Mouse (Mus musculus): Measurements from ENCODE around the gene Evi5.
A peak's percentile ranks its signal among the peaks of the same experiment; 100 is the strongest.
"Not testable (repeated sequence)": the region's sequence is repeated elsewhere in the genome, so short reads cannot be mapped to it uniquely, and the experiment has no call there.

Evi5 gene

GRCm38 (mm10) chr5:107874561-107875260, at the start of gene Evi5:
Gene Evi5 (minus strand): TSS chr5:107875107.
- DNase-seq: no peak

GRCm38 (mm10) chr5:107924564-107924963, 49.7 kb upstream of the Evi5 start:
- peak; percentile 66 for DNase-seq

GRCm38 (mm10) chr5:107922836-107923235, 47.9 kb upstream of the Evi5 start:
- no peak for DNase-seq

GRCm38 (mm10) chr5:107921400-107922252, 46.7 kb upstream of the Evi5 start:
- DNase-seq: peak; percentile 37

- DNase-seq: no peak
Measured at GRCm38 (mm10) chr5:107915280-107915679, 40.4 kb upstream of the Evi5 start.

GRCm38 (mm10) chr5:107911012-107911411, 36.1 kb upstream of the Evi5 start:
- no peak for DNase-seq

- no peak for DNase-seq
Measured at GRCm38 (mm10) chr5:107910084-107910616, 35.2 kb upstream of the Evi5 start.

GRCm38 (mm10) chr5:107909668-107910067, 34.8 kb upstream of the Evi5 start:
- no peak for DNase-seq

- DNase-seq: no peak
Measured at GRCm38 (mm10) chr5:107908514-107909110, 33.7 kb upstream of the Evi5 start.

- no peak for DNase-seq
Measured at GRCm38 (mm10) chr5:107904325-107904724, 29.4 kb upstream of the Evi5 start.

- DNase-seq: no peak
Measured at GRCm38 (mm10) chr5:107901014-107901615, 26.2 kb upstream of the Evi5 start.

- DNase-seq: peak; percentile 94
Measured at GRCm38 (mm10) chr5:107900206-107901013, 25.5 kb upstream of the Evi5 start, which contains the start of gene Rpl5. Gene Rpl5 (plus strand): TSS chr5:107900502.

GRCm38 (mm10) chr5:107896265-107896664, 21.4 kb upstream of the Evi5 start:
- no peak for DNase-seq

GRCm38 (mm10) chr5:107894676-107895075, 19.8 kb upstream of the Evi5 start:
- DNase-seq: no peak

GRCm38 (mm10) chr5:107891515-107891914, 16.6 kb upstream of the Evi5 start:
- DNase-seq: not testable (repeated sequence)

- no peak for DNase-seq
Measured at GRCm38 (mm10) chr5:107889994-107890888, 15.3 kb upstream of the Evi5 start.

GRCm38 (mm10) chr5:107880710-107881109, 5.8 kb upstream of the Evi5 start:
- no peak for DNase-seq

GRCm38 (mm10) chr5:107877053-107877452, 2.1 kb upstream of the Evi5 start:
- DNase-seq: no peak

GRCm38 (mm10) chr5:107875261-107875611, 329 bp upstream of the Evi5 start:
- no peak for DNase-seq

GRCm38 (mm10) chr5:107873886-107874302, 1.0 kb downstream of the Evi5 start:
- no peak for DNase-seq

- no peak for DNase-seq
Measured at GRCm38 (mm10) chr5:107873330-107873729, 1.6 kb downstream of the Evi5 start.

All from cerebellum, adult 11-12 months (tissue).